Mouse (Mus musculus): Measurements from ENCODE around the gene Srgn. TPM values are rescaled to one million over a fixed set of nuclear protein-coding genes. Genes with fewer than 3 reads are reported as not detected.

Gene Srgn
- 4,537 and 5,213 TPM in 2 replicates for total RNA-seq (2015)
- 2,549 and 3,020 TPM in 2 replicates for total RNA-seq (2017)

DNA sequence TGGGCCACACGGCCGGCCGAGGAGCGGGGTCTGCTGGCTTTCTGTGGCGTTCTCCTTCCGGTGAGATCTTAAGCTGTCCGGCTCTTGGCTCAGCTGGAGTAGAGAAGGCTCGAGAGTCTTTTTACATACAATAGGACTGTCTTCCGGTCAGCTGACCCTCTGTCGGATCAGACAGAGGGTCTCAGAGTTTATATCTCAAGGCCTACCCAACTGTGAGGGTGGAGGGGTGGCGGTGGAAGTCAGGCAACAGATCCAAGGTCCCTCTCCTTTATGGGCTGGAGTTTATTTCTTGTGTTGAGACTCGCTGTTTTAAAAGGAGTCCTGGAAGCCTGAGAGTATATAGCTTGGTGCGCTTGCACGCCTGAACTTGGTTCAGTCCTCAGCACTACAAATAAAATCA lies at the start of gene Srgn:
Gene Srgn, minus strand, starts transcription at position 101 of the 400 bp plus-strand sequence.
- no peak for ATAC-seq (replicated peaks; ENCODE audit: poor library complexity)

DNA sequence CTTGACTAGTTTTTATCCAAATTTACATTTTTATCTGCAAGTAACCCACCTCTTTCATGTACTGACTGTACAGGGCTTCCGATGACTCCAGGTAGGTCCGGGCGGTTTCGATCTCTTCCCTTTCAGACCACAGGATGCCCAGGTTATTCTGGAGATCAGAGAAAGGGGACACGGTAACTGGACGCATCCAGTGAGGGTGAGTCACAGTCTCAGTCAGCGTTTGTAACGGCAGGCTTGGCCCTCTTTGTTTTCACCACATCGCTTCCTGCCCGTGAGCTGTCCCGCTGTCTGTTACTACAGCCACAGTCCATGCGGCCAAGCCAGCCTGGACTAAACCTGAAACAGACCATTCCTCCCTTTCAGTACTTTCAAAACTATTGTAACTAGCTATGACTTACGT lies 47.8 kb upstream of the Srgn start:
- ATAC-seq (replicated peaks; ENCODE audit: poor library complexity), result no peak

DNA sequence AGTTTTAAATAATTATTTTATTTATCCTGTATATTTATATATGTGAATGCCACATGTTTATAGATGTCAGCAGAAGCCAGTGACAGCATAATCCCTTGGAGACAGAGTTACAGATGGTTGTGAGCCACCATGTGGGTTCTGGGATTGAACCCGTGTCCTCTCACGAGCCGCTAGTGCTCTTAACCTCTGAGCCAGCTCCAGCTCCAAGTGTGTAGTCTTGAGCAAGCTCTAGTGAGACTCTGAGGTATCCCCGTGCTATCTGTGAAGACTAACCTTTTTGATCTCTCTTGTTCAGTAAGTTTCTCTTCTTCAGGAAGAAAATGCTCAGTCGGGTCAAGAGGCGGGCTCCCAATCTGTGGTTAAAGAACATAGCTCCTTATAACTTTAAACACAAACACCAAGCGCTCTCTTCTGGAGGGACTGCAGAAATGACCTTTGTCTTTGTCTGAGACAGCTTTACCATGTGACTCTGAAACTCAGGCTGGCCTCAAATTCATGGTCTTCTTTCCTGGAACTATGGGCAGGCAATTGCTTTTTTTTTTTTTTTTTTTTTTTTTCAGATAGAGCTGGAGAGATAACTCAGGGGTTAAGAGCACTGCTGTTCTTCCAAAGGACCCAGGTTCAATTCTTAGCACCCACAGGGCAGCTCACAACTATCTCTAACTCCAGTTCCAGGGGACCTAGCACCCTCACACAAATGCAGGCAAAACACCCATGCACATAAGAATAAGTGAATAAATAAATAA lies 43.0 kb upstream of the Srgn start:
- ATAC-seq (replicated peaks; ENCODE audit: poor library complexity), result peak; percentile 66

DNA sequence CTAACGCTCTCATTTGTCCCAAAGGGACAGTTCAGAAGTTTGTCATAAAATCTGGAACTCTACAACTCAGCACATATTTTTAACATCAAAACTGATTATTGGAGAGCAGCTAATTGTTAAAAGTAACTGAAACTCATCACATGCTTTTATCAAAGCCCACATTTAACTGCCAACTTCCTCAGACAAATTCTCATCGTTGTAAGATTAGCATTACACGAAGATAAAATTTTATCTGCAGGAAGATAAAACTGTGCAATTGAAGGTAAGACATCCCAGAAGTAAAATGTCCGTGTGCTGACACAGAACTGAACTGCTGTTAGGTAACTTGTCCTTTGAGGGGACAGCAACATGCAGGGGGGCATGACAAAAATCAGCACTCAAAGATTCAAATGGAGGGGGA lies 41.6 kb upstream of the Srgn start:
- no peak for ATAC-seq (replicated peaks; ENCODE audit: poor library complexity)

DNA sequence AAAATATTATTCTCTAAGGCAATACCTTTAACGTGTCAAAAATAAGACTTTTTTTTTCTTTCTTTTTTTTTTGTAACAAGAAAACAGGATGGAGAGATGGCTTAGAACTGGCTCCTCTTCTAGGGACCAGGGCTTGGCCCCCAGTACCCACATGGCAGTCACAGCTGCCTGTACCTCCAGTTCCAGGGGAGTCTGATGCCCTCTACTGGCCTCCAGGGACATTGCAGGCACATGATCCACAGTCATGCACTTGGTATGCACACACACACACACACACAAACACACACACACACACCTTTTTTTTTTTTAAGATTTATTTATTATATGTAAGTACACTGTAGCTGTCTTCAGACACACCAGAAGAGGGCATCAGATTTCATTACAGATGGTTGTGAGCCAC lies 30.5 kb upstream of the Srgn start:
- ATAC-seq (replicated peaks; ENCODE audit: poor library complexity), result peak; percentile 49; the same call in 1 of the 2 replicates

DNA sequence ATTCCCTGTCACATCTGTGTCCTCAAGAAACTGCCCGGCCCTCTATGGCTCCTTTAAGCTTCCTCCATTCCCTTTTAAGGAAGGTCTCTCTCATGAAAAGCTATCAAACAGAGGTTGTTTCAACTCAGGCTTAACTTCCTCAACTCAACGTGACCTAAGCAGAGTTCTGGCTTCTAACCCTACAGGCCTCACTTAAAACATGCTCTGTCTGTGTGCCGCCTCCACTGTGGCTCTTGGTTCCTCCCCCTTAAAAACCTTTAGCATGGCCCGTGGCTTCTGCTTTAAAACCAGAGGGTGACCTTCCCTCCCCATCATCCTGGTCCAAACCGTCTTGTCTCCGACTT lies 29.3 kb upstream of the Srgn start:
- peak; percentile 42 for ATAC-seq (replicated peaks; ENCODE audit: poor library complexity)

DNA sequence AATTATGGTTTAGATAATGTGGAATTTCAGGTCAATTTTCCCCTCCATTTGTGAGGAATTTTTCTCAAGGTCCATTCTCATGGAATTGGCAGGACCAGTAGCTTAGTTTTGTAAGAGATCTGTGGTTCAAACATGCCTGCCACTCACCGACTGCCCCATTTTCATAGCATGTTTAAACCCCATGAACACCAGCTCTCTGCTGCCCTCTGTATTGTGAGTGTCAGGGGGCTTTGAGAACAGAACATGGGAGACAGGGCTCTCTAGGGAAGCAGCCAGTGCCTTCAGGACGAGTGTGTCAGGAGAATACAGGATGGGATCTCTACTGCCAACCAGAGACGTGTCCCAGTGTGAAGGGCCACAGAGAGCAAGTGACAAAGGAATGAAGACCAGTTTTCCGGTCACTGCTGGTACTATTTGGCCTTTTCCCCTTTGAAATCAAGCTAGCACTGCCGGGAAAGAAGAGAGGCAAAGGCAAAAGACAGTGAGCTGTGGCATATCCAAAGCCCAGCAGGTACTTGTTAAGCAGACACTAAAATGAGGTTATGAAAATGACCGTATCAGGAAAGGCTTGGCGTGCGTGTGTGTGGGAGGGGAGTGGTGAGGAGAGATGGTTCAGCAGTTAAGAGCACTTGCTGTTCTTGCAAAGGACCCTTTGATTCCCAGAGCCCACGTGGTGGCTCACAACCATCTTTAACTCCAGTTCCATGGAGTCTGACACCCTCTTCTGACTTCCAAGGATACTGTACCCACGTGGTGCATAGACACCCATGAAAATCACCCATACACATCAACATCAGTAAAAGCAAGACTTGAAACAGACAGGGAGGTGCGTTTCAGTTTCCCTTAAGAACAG lies 28.7 kb upstream of the Srgn start:
- ATAC-seq (replicated peaks; ENCODE audit: poor library complexity), result 0 out of 2 replicates have a peak, but pooled peaks have one; percentile 10

DNA sequence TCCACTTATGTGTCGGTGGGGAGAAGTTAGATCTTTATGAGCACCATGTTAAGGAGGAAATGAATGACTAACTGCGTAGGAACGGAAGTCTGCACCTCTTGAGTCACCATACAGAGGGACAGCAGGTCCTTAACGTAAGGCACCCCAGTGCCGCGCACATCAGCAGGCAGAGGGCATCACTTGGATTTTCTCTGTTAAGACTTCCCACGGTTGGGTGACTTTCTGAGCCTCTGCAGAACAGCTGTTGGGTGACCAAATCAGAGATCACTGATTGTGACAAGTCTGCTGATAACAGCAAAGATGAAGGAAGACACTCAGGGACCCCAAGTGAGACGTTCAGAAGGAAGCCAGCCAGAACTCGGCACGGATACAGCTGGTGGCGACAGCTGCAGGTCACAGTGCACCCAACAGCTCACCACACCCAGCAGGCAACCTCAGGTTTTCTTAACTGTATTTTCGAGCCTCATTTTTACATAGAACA lies 26.4 kb upstream of the Srgn start:
- peak; percentile 71 for ATAC-seq (replicated peaks; ENCODE audit: poor library complexity)

DNA sequence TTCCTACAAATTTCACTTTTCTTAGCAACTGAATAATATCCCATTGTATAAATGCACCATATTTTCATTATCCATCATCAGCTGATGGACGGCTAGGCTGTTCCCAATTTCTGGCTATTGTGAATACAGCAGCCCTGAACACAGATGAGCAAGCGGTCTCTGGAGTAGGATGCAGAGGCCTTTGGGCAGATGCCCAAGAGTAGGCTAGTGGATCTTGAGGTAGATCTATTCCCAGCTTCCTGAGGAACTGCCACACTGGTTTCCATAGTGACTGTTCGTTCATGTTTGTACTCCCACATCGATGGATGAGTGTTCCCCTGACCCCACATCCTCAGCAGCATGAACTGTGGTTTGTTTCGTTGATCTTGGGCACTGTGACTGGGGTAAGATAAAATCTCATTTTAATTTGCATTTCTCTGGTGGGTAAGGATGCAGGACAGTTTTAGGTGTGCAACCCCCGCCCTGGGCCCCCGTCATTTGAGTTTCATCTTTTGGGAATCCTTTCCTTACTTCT lies 23.6 kb upstream of the Srgn start:
- ATAC-seq (replicated peaks; ENCODE audit: poor library complexity), result no peak

DNA sequence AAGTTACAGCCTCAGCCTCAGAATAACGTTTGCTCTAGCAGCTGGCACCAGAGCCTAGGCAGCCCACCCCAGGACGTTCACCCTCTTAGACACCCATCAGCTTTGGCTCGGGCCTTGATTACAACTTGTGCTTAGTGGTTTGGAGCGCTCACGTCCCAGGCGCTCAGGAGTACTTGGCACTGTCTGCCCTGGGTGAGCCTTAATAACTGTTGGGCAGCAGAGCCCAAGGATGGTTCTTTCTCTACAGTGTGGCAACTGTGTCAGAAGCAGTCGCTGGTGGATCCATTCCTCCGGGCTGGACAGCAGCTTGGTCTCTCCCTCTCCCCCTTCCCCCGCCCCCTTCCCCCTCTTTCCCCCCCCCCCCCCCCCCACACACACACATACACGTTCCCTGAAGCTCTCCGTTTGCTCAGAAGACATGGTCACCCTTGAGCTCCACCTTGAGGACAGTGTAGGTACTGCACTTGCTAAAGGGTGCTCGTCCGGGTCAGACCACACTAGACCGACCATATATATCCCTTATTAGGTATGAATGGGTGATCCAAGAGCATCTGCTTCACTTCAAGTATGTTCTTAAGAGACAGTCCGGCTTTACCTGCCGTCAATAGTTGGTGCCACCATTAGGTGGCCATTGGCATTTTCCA lies 22.4 kb upstream of the Srgn start:
- peak; percentile 81 for ATAC-seq (replicated peaks; ENCODE audit: poor library complexity)

DNA sequence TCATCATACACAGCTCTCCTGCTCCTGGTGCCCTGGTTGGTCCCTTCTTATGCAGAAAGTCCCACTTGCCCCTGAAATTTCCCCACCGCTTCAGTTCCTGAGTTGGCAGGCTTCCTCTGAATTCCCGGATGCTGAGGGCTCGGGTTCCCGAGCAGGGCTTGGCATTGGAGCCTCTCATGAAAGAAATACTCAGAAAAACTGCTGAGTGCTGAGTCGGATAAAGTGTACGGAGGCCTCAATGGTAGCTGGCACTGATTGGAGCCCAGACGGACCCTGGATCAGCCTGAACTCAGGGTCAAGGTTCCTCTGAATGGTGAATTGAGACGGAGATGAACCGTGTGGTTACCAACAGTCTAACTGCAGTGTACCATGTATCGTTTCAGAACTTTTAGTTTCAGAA lies 19.2 kb upstream of the Srgn start:
- no peak for ATAC-seq (replicated peaks; ENCODE audit: poor library complexity)

DNA sequence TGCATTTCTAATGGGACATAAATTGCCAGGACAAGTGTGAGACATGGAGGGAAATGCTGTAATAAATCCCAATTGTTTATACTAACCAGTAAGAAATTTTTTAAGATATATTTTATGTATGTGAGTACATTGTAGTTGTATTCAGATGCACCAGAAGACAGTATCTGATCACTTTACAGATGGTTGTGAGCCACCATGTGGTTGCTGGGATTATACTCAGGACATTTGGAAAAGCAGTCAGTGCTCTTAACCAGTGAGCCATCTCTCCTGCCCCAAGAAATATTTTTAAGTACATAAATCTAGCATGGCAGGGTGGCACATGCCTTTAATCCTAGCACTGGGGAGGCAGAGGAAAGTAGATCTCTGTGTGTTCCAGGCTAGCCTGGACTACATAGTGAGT lies 18.5 kb upstream of the Srgn start:
- no peak for ATAC-seq (replicated peaks; ENCODE audit: poor library complexity)

DNA sequence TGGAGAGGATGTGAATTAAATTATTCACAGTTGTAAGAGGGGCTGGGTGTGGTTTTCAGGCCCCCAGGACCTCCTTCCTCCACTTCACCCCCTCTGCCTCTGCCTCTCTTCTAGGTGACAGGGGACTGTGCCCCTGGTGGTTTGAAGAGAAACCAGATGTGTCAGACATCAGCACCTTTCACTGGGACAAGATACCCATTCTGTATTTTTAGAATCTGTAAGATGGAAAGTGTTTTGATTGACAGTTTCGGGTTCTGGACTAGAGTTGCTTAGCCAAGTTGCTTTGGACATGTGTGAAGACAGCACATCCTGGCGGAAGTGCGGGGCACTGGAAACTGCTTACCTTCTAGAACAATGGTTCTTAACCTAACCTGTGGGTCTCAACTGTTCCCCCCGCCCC lies 17.1 kb upstream of the Srgn start:
- no peak for ATAC-seq (replicated peaks; ENCODE audit: poor library complexity)

DNA sequence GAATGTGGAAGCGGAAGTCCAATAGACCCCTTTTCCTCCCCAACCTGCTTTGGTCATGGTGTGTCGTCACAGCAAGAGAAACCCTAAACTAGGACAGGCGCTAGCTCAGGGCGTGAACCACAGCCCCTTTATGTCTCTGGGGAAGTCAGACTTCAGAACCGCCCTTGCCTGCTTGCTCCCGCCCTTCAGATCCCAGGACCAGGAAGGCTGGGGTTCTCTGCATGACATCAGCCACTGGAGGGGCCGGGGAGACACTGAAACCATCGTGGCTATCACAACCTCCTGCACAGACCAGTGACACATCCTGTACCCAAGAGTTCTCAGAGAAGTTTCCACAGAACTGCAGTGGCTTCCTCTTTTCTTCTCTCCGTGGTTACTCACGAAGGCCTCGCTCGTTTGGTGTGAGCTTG lies 16.2 kb upstream of the Srgn start:
- peak; percentile 78 for ATAC-seq (replicated peaks; ENCODE audit: poor library complexity)

DNA sequence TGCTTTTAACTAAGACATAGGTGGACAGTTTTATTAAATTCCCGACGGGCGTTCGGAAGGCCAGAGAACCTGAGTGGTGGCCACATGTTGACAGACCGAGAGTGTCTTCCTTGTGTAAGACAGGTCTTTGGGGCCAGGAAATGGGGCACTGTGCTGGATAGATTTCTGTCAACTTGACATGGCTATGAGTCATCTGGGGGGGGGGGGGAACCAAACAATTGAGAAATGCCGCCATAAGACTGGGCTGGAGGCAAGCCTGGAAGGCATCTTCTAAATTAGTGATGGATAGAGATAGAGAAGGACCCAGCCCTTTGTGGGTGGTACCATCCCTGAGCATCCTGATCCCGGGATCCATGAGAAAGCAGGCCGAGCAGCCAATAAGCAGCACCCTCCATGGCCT lies 15.7 kb upstream of the Srgn start:
- peak; percentile 15 for ATAC-seq (replicated peaks; ENCODE audit: poor library complexity)

DNA sequence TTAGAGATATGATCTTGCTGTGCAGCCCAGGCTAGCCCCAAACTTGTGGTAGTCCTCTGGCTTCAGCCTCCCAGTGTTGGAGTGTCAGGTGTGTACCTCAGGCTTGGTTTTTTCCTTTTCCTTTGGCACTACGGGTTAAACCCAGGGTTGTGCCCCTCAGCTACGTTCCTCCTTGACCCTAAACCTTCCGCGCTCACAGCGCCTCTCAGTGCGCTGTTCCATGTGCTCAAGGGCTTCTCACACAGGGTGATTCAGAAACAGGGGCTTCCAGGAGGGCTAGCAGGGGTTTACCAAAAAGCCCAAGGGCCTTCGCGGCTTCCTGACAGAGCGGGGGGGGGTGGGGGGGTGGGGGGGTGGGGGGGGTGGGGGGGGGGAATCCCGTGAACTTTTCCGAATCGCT lies 15.3 kb upstream of the Srgn start:
- ATAC-seq (replicated peaks; ENCODE audit: poor library complexity), result no peak

DNA sequence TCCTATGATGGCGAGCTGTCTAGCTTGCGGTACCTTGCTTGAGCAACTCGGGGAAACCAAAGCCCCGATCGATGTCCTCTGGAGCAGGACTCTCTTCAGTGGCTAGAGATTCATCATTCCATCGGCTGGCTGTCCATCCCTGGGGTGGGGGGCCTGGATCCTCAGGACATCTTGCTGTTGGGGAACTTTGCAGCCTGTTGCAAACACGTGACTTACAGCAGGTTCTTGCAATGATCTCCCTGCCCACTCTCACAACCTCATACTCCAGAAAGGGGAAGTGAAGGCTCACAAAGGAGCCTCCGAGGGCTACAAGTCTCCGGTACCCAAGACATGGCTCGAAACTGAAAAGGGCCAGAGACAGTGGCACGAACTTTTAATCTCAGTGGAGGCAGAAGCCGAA lies 14.2 kb upstream of the Srgn start:
- ATAC-seq (replicated peaks; ENCODE audit: poor library complexity), result peak; percentile 37

DNA sequence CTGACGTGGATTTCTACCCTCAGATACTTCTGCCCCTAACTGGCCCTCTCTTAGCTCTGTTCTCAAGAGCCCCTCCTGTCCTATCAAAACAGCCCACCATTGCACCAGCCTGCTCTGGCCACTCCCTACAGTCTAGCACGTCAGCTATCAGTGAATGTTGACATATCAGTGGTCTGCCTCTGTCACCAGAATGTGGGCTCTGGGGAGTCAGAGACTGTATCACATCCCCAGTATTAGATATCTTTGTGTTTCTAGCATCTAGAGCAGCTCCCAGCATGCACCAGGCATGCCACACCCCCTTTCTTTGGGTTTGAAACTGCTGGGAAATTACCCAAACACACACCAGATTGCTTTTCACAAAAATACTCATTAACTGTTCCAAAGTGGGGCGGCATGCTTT lies 13.5 kb upstream of the Srgn start:
- peak; percentile 40 for ATAC-seq (replicated peaks; ENCODE audit: poor library complexity)

DNA sequence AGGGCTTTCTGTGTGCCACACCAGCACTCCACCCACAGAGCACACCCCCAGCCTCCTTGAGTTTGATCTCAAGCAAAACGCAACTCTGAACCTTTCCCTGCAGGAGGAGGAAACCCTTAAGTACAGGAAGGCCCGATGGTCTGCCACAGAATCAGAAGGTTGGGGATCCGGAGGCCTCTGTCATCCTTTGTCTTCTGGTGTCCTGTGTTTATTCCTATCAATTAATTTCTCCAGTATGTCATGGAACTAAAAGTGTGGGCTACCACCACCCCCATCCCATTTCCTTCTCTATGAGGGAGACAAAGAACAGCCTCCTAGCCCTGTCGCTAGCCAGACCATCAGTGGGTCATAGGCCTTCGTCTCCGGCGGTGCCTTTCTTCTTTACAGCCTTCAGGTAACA lies 7.3 kb upstream of the Srgn start:
- no peak for ATAC-seq (replicated peaks; ENCODE audit: poor library complexity)

DNA sequence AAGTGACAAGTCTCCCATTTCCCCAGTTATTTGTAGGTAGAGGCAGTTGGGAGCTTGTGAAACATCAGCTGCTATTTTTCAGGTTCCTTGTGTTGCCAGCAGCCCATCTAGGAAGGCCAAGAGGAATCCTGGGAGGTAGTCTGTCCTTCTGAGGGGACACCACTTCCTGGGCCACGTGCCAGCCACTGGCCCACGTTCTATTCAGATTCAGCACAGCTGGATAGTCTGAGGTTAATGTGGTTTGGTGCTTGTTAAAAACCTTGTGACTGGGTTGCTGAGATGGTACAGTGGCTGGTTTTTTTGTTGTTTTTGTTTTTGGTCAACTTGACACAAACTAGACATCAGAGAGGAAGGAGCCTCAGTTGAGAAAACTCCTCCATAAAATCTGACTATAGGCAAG lies 5.6 kb upstream of the Srgn start:
- ATAC-seq (replicated peaks; ENCODE audit: poor library complexity), result peak; percentile 86

DNA sequence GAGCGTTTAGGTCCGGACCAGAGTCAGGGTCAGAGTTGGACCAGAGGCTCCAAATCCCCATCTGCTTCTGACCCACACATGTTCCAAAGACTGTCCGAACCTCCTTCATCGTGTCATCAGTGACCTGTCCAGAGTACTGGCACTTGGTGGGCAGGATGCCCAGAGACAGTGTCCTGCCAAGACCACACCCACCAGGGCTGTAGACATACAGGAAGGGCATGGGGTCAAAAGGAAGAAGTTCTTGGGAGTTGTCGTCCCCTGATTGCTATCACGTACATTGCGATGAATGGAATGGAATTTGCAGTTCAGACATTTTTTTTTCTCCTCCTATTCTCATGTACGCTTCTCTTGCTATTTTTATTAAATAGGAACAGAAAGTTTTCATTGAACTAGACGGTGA lies 2.9 kb upstream of the Srgn start:
- no peak for ATAC-seq (replicated peaks; ENCODE audit: poor library complexity)

Data from megakaryocyte progenitor cell, adult 5-6 weeks (primary cell).